Mouse (Mus musculus) urinary bladder, postnatal 36 days (tissue): ENCODE results near the gene Gm10053.
"Not testable (repeated sequence)": the region's sequence is repeated elsewhere in the genome, so short reads cannot be mapped to it uniquely, and the experiment has no call there.

Experiments used
- DNase-seq, 2 experiments: peaks; one replicate each; pipeline ENCODE4 v3.0.0; 2022; ENCODE audit warnings: low spot score in 2 of 2, mixed read lengths in 1 of 2

The Gm10053 gene

GRCm38 (mm10) chr19:24875129-24875870 lies at the start of gene Gm10053:
Gene Gm10053, plus strand, starts transcription at chr19:24875686.
- not testable (repeated sequence) for DNase-seq

- no peak for DNase-seq
Measured at GRCm38 (mm10) chr19:24842080-24842479, 33.4 kb upstream of the Gm10053 start.

GRCm38 (mm10) chr19:24845007-24845546 lies 30.4 kb upstream of the Gm10053 start:
- no peak for DNase-seq

GRCm38 (mm10) chr19:24848345-24848744 lies 27.1 kb upstream of the Gm10053 start:
- DNase-seq = no peak

- DNase-seq = no peak
Measured at GRCm38 (mm10) chr19:24848844-24849243, 26.6 kb upstream of the Gm10053 start.

GRCm38 (mm10) chr19:24851456-24852315 lies 23.8 kb upstream of the Gm10053 start:
- DNase-seq = peak; percentile 41 to 48

- no peak for DNase-seq
Measured at GRCm38 (mm10) chr19:24861276-24861611, 14.2 kb upstream of the Gm10053 start.

- peak in 1 of 2 experiments; percentile 34 for DNase-seq
Measured at GRCm38 (mm10) chr19:24861612-24862451, 13.7 kb upstream of the Gm10053 start, which contains the start of gene Pgm5. Gene Pgm5, minus strand, starts transcription at chr19:24861855.

GRCm38 (mm10) chr19:24865436-24865835 lies 10.1 kb upstream of the Gm10053 start:
- DNase-seq = no peak

- DNase-seq = peak; percentile 47 to 57
Measured at GRCm38 (mm10) chr19:24871037-24871635, 4.3 kb upstream of the Gm10053 start.

GRCm38 (mm10) chr19:24873873-24874272 lies 1.6 kb upstream of the Gm10053 start:
- DNase-seq = no peak

GRCm38 (mm10) chr19:24881237-24881636 lies 5.8 kb downstream of the Gm10053 start:
- DNase-seq = no peak

GRCm38 (mm10) chr19:24885504-24885903 lies 10.0 kb downstream of the Gm10053 start:
- peak; percentile 22 to 27 for DNase-seq

GRCm38 (mm10) chr19:24886888-24887287 lies 11.4 kb downstream of the Gm10053 start:
- no peak for DNase-seq

- DNase-seq = no peak
Measured at GRCm38 (mm10) chr19:24896536-24896935, 21.1 kb downstream of the Gm10053 start.

- DNase-seq = no peak
Measured at GRCm38 (mm10) chr19:24897006-24897895, 21.8 kb downstream of the Gm10053 start.

- no peak for DNase-seq
Measured at GRCm38 (mm10) chr19:24897896-24898736, 22.6 kb downstream of the Gm10053 start.

GRCm38 (mm10) chr19:24898737-24899577 lies 23.5 kb downstream of the Gm10053 start:
- DNase-seq = peak in 1 of 2 experiments; percentile 1
